Mouse (Mus musculus): ENCODE results near the gene Slc2a6. TPM values are rescaled to one million over a fixed set of nuclear protein-coding genes. Genes with fewer than 3 reads are reported as not detected.

Gene Slc2a6
- polyA plus RNA-seq, 1 experiment from 2014 or later, result 10.1 TPM

DNA sequence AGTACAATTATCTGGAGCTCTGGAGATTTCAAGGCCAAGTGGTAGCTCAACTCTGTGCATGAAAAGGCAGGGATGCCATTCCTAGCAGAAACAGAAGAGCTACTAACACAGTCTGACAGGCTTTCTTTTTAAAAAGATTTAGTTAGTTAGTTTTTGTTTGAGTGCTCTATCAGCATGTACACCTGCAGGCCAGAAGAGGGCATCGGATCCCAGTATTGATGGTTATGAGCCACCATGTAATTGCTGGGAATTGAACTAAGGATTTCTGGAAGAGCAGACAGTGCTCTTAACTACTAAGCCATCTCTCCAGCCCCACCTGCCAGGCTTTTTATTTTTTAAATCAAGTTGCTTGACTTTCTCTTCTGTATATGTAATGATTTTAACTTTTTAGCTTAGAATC lies 30.3 kb downstream of the Slc2a6 start:
- no peaks in the 10 kb centered on the region for H3K27me3 ChIP-seq (ENCODE audit: control insufficient read depth, insufficient read depth, low read length)
- H3K4me2 ChIP-seq (replicated peaks), result no peak overlapping the region
- no peak overlapping the region for H3K27ac ChIP-seq
- no peak overlapping the region for H3K4me3 ChIP-seq (replicated peaks; ENCODE audit: low read length)
- no peaks in the 10 kb centered on the region for H3K4me1 ChIP-seq (replicated peaks; ENCODE audit: control insufficient read depth, insufficient read depth, low read length)
- DNase-seq (ENCODE audit: low spot score) (no peak), ATAC-seq (ENCODE audit: low FRiP score) (no peak)
- H3K36me3 ChIP-seq (replicated peaks; ENCODE audit: control insufficient read depth, insufficient read depth), result no peaks in the 10 kb centered on the region
- no peak overlapping the region for H3K9ac ChIP-seq
- whole genome bisulfite sequencing, result 74% methylated on average over 1 of the region's 1 CpGs
- H3K9me3 ChIP-seq (ENCODE audit: control insufficient read depth, low read length), result no peaks in the 10 kb centered on the region

DNA sequence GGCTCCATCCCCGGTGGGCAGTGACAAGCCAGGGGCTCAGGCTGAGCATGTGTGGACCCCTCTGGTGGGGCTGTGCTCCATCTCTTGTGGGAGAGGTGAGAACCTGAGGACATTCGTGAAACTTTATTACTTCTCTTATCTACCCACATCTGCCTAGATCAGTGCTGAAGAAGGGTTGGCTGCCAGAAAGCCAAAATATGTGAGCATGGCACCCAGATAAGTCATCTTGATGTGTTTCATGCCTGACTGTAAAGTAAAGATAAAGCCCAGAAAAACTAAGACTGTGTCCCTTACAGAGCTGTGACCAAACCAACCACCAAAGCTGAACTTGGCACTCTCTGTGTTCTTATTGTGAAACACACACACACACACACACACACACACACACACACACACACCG lies 33.9 kb downstream of the Slc2a6 start:
- H3K27me3 ChIP-seq (ENCODE audit: control insufficient read depth, insufficient read depth, low read length), result no peaks in the 10 kb centered on the region
- H3K4me1 ChIP-seq (replicated peaks; ENCODE audit: control insufficient read depth, insufficient read depth, low read length), result no peaks in the 10 kb centered on the region
- H3K4me2 ChIP-seq (replicated peaks), result no peak overlapping the region
- no peaks in the 10 kb centered on the region for H3K9me3 ChIP-seq (ENCODE audit: control insufficient read depth, low read length)
- no peak for DNase-seq (ENCODE audit: low spot score)
- ATAC-seq (ENCODE audit: low FRiP score), result no peak
- no peak overlapping the region for H3K27ac ChIP-seq
- H3K4me3 ChIP-seq (replicated peaks; ENCODE audit: low read length), result no peak overlapping the region
- H3K9ac ChIP-seq, result no peak overlapping the region
- 85% methylated on average over 3 of the region's 3 CpGs for WGBS
- H3K36me3 ChIP-seq (replicated peaks; ENCODE audit: control insufficient read depth, insufficient read depth), result no peaks in the 10 kb centered on the region

DNA sequence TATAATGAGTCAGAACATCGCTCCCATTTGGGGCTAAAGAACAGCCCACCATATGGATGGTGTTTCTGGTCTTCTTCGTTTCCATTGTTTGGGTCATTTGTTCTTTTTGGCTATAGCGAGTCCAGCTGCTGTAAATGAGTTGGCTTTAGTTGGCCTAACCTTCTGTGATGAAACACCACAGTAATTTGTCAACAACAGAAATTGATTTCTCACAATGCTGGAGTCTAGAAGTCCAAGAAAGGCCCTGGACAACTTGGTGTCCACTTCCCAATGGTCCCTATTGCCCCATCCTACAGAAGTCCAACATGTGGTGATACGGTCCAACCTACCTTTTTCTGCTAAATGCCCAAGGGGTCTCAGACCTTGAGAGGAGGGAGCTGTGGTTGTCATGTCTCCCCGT lies 43.2 kb downstream of the Slc2a6 start:
- H3K9me3 ChIP-seq (ENCODE audit: control insufficient read depth, low read length), result no peaks in the 10 kb centered on the region
- no peak overlapping the region for H3K27ac ChIP-seq
- no peak overlapping the region for H3K4me3 ChIP-seq (replicated peaks; ENCODE audit: low read length)
- H3K9ac ChIP-seq, result no peak overlapping the region
- no peak for DNase-seq (ENCODE audit: low spot score)
- no peaks in the 10 kb centered on the region for H3K36me3 ChIP-seq (replicated peaks; ENCODE audit: control insufficient read depth, insufficient read depth)
- no peak for ATAC-seq (ENCODE audit: low FRiP score)
- no peaks in the 10 kb centered on the region for H3K4me1 ChIP-seq (replicated peaks; ENCODE audit: control insufficient read depth, insufficient read depth, low read length)
- H3K27me3 ChIP-seq (ENCODE audit: control insufficient read depth, insufficient read depth, low read length), result no peaks in the 10 kb centered on the region
- no peak overlapping the region for H3K4me2 ChIP-seq (replicated peaks)
- WGBS, result 91% methylated on average over 5 of the region's 5 CpGs

DNA sequence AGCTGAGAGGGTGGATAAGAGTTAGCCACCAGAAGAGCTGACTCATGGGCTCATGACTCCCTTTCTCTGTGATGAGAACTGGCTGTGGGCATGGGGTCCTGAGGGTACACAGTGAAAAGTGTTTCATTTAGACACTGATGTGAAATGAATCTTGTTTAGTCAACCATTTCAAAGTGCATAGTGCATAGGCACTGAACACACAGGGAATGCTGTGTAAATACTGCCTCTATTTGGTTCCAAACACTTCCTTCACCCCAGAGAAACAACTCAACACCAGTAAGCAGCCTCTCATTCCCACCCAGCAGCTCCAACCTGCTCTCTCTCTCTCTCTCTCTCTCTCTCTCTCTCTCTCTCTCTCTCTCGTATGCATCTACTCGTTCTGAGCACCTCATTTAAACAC lies 43.6 kb downstream of the Slc2a6 start:
- Histone ChIP-seq H3K4me3 (replicated peaks; ENCODE audit: low read length) (no peak overlapping the region), H3K27ac (no peak overlapping the region), H3K4me1 (replicated peaks; ENCODE audit: control insufficient read depth, insufficient read depth, low read length) (no peaks in the 10 kb centered on the region), H3K9me3 (ENCODE audit: control insufficient read depth, low read length) (no peaks in the 10 kb centered on the region), H3K4me2 (replicated peaks) (no peak overlapping the region), H3K27me3 (ENCODE audit: control insufficient read depth, insufficient read depth, low read length) (no peaks in the 10 kb centered on the region), H3K36me3 (replicated peaks; ENCODE audit: control insufficient read depth, insufficient read depth) (no peaks in the 10 kb centered on the region), H3K9ac (no peak overlapping the region)
- ATAC-seq (ENCODE audit: low FRiP score), result no peak
- no peak for DNase-seq (ENCODE audit: low spot score)
- 92% methylated on average over 2 of the region's 2 CpGs for WGBS

- DNase-seq (ENCODE audit: low spot score) (no peak), ATAC-seq (ENCODE audit: low FRiP score) (no peak)
- Histone ChIP-seq H3K4me3 (replicated peaks; ENCODE audit: low read length) (no peak overlapping the region), H3K4me2 (replicated peaks) (no peak overlapping the region), H3K36me3 (replicated peaks; ENCODE audit: control insufficient read depth, insufficient read depth) (no peaks in the 10 kb centered on the region), H3K4me1 (replicated peaks; ENCODE audit: control insufficient read depth, insufficient read depth, low read length) (no peaks in the 10 kb centered on the region), H3K27ac (no peak overlapping the region), H3K9ac (no peak overlapping the region), H3K27me3 (ENCODE audit: control insufficient read depth, insufficient read depth, low read length) (no peaks in the 10 kb centered on the region), H3K9me3 (ENCODE audit: control insufficient read depth, low read length) (no peaks in the 10 kb centered on the region)
- 84% methylated on average over 1 of the region's 1 CpGs for WGBS
Measured at GRCm38 (mm10) chr2:26980361-26980760, 47.4 kb downstream of the Slc2a6 start.

DNA sequence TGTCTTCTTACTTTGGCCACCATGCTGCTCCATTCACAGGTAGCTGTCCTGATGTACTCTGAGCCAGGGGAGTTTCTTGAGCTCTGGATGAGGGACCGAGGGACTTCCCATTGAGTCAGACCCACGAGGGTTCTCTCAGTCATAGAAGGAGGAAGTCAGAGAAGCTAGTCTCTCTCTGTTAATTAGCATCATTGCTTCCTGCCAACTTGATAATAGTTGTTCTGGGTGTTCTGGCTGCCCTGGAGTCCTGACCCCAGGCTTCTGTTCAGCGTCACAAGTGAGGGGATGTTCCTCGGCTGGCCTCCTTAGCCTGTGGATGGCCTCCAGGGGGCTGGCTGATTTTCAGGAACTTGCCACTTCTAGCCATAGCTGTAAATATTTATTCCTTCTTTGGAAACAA lies 53.8 kb downstream of the Slc2a6 start:
- H3K9me3 ChIP-seq (ENCODE audit: control insufficient read depth, low read length), result no peaks in the 10 kb centered on the region
- DNase-seq (ENCODE audit: low spot score), result no peak

DNA sequence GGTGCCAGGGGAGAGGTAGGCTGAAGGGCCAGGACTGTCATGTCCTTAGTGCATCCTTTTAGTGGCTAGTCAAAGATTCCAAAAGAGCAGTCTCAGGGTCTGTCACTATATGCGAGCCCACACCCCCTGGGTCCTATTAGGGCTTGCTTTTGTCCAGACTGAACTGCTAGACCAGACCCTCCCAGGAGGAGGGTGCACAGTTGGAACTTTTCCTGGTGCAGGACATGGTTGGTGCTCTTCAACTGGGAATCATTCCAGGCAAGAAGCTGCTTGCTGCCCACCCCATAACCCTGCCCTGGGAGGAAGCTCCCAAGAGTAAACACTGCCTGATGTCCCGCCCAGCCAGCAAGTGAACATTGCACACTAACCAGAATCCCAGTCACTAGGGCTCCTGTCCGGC lies 54.7 kb downstream of the Slc2a6 start, which contains the start of gene Adamts13:
Gene Adamts13 (plus strand): TSS at position 301 of the 400 bp plus-strand sequence.
- DNase-seq (ENCODE audit: low spot score), result no peak
- no peak for ATAC-seq (ENCODE audit: low FRiP score)
- Histone ChIP-seq H3K4me2 (replicated peaks) (no peak within 1 kb of the TSS), H3K9me3 (ENCODE audit: control insufficient read depth, low read length) (no peaks in the 10 kb centered on the region), H3K4me3 (replicated peaks; ENCODE audit: low read length) (no peak within 1 kb of the TSS), H3K27me3 (ENCODE audit: control insufficient read depth, insufficient read depth, low read length) (no peaks in the 10 kb centered on the region), H3K27ac (no peak within 1 kb of the TSS), H3K36me3 (replicated peaks; ENCODE audit: control insufficient read depth, insufficient read depth) (no peaks in the 10 kb centered on the region), H3K9ac (no peak within 1 kb of the TSS), H3K4me1 (replicated peaks; ENCODE audit: control insufficient read depth, insufficient read depth, low read length) (no peaks in the 10 kb centered on the region)
- 76% methylated on average over 3 of the region's 3 CpGs for WGBS

More for the DNA sequence above, 53.8 kb downstream of the Slc2a6 start:
- Histone ChIP-seq H3K4me1 (replicated peaks; ENCODE audit: control insufficient read depth, insufficient read depth, low read length) (no peaks in the 10 kb centered on the region), H3K4me2 (replicated peaks) (no peak overlapping the region), H3K27ac (no peak overlapping the region), H3K27me3 (ENCODE audit: control insufficient read depth, insufficient read depth, low read length) (no peaks in the 10 kb centered on the region), H3K36me3 (replicated peaks; ENCODE audit: control insufficient read depth, insufficient read depth) (no peaks in the 10 kb centered on the region), H3K9ac (no peak overlapping the region), H3K4me3 (replicated peaks; ENCODE audit: low read length) (no peak overlapping the region)
- WGBS, result 65% methylated on average over 4 of the region's 4 CpGs
- ATAC-seq (ENCODE audit: low FRiP score), result no peak

Other genes with a start within 250 kb of the Slc2a6 start
- gene Abo, start 163.0 kb downstream of the Slc2a6 start, polyA plus RNA-seq (2014; fragmentation: Nextera tagmentation; extraction: Ambion mirVana), result not detected in 2 replicates
- gene Surf6, start 125.1 kb downstream of the Slc2a6 start, polyA plus RNA-seq (2014; fragmentation: Nextera tagmentation; extraction: Ambion mirVana), result 15.1 and 15.9 TPM in 2 replicates
- gene Med22, start 117.3 kb downstream of the Slc2a6 start, polyA plus RNA-seq (2014; fragmentation: Nextera tagmentation; extraction: Ambion mirVana), result 113 TPM in 2 replicates
- gene Rpl7a, start 117.2 kb downstream of the Slc2a6 start, polyA plus RNA-seq (2014; fragmentation: Nextera tagmentation; extraction: Ambion mirVana), result 439 and 494 TPM in 2 replicates
- 44.1 and 45.2 TPM in 2 replicates for gene Surf2, start 111.6 kb downstream of the Slc2a6 start, polyA plus RNA-seq (2014; fragmentation: Nextera tagmentation; extraction: Ambion mirVana)
- 80.3 and 86.9 TPM in 2 replicates for gene Surf1, start 111.5 kb downstream of the Slc2a6 start, polyA plus RNA-seq (2014; fragmentation: Nextera tagmentation; extraction: Ambion mirVana)
- gene Surf4, start 94.1 kb downstream of the Slc2a6 start, polyA plus RNA-seq (2014; fragmentation: Nextera tagmentation; extraction: Ambion mirVana), result 109 and 117 TPM in 2 replicates
- 0.16 TPM in 1 of 2 replicates, not detected in the other for gene Stkld1, start 94.0 kb downstream of the Slc2a6 start, polyA plus RNA-seq (2014; fragmentation: Nextera tagmentation; extraction: Ambion mirVana)
- gene Rexo4, start 63.6 kb downstream of the Slc2a6 start, polyA plus RNA-seq (2014; fragmentation: Nextera tagmentation; extraction: Ambion mirVana), result 32.6 and 35.8 TPM in 2 replicates
- 0.11 TPM in 1 of 2 replicates, not detected in the other for gene Adamts13, start 54.6 kb downstream of the Slc2a6 start, polyA plus RNA-seq (2014; fragmentation: Nextera tagmentation; extraction: Ambion mirVana)
- 72.7 and 83.7 TPM in 2 replicates for gene Cacfd1, start 18.1 kb downstream of the Slc2a6 start, polyA plus RNA-seq (2014; fragmentation: Nextera tagmentation; extraction: Ambion mirVana)
- 0.32 TPM in 1 of 2 replicates, not detected in the other for gene Mymk, start 44.2 kb upstream of the Slc2a6 start, polyA plus RNA-seq (2014; fragmentation: Nextera tagmentation; extraction: Ambion mirVana)
- 9.1 and 10.0 TPM in 2 replicates for gene Adamtsl2, start 51.4 kb upstream of the Slc2a6 start, polyA plus RNA-seq (2014; fragmentation: Nextera tagmentation; extraction: Ambion mirVana)
- gene Fam163b, start 114.5 kb upstream of the Slc2a6 start, polyA plus RNA-seq (2014; fragmentation: Nextera tagmentation; extraction: Ambion mirVana), result 7.9 and 9.4 TPM in 2 replicates
- gene Dbh, start 137.2 kb upstream of the Slc2a6 start, polyA plus RNA-seq (2014; fragmentation: Nextera tagmentation; extraction: Ambion mirVana), result 2.3 and 3.7 TPM in 2 replicates
- gene Sardh, start 220.3 kb upstream of the Slc2a6 start, polyA plus RNA-seq (2014; fragmentation: Nextera tagmentation; extraction: Ambion mirVana), result 3.8 and 6.3 TPM in 2 replicates

Data from hindbrain, embryonic 14.5 days (tissue).